Mouse (Mus musculus) kidney, postnatal 14 days (tissue): ENCODE data around the gene Tmem269.

Source experiments
- DNase-seq: peaks from one replicate; pipeline ENCODE4 v3.0.0; 2022; ENCODE audit warnings: mixed read lengths

The Tmem269 gene

DNA sequence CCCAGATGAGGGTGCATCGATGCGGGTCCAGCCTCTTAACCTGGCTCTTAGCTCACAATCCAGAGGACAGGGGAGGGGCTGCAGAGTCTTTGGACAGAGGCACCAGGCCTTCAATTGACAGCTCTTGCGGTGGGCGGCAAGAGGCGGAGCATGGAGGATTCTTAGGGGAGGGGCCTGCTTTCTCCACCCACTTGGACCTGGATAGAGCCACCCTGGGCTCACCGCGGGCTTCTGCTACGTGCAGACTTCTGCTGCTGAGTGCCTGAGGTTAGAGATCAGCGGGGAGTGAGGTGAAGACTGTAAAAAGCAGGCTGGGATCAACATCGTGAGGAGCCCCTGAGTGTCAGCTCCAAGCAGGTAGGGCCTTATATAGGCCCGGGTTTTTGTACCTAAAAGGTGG is at the start of gene Tmem269:
Gene Tmem269 (minus strand): TSS at position 49 of the 400 bp plus-strand sequence.
- no peak for DNase-seq

DNA sequence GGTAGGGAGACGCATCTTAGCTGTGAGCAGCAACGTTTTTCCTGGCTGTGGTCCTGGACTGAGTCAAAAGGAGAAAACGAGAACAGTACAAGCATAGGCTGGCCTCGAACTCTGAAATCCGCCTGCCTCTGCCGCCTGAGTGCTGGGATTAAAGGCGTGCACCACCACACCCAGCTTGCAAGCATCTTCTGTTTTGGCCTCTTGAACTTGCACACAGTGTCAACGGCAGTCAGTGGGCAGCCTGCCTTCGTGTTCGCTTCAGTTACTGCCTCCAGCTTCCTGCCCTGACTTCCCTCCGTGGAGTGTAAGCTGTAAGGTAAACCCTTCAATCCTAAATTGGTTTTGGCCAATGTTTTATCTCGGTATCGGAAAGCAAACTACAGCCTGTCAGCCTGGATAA is 48.6 kb upstream of the Tmem269 start:
- DNase-seq: no peak

DNA sequence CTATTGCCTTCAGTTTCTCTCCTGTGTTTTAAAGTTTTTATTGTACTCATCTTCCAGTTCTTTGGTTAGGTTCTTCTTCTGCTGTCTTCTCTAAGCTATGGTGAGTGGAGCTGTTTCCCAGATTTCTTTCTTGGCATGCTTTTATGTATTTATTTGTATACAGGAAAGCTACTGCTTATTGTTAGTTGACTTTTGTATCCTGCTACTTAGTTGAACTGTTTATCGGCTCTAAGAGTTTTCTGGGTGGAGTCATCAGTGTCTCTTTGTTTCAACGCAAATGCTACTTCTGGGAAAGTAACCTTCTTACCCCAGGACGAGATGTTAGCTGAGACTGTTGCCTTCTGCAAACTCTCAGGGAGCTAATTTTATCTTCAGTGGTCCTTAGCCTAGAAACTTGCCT is 45.4 kb upstream of the Tmem269 start:
- no peak for DNase-seq

DNA sequence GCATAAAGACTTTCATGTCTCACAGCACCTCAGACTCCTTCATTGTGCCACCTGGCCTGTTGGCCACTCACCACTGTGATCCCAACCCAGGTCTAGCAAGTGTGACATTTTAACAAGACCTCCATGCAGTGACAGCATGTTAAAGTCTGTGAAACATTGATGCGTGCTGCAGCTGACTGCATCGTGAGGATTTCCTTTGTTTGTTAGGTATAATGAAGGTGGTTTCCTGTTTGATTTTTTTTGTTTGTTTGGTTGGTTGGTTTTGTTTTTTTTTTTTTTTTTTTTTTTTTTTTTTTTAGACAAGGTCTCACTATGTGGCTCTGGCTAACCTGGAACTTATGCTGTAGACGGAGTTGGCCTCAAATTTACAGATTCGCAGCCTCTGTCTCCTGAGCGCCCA is 44.5 kb upstream of the Tmem269 start:
- DNase-seq: no peak

- DNase-seq: no peak
These were observed 43.2 kb upstream of the Tmem269 start for GRCm38 (mm10) chr4:119261087-119261713.

GRCm38 (mm10) chr4:119259344-119260254 is 41.6 kb upstream of the Tmem269 start:
- no peak for DNase-seq

GRCm38 (mm10) chr4:119257083-119257482 is 39.1 kb upstream of the Tmem269 start:
- no peak for DNase-seq

DNA sequence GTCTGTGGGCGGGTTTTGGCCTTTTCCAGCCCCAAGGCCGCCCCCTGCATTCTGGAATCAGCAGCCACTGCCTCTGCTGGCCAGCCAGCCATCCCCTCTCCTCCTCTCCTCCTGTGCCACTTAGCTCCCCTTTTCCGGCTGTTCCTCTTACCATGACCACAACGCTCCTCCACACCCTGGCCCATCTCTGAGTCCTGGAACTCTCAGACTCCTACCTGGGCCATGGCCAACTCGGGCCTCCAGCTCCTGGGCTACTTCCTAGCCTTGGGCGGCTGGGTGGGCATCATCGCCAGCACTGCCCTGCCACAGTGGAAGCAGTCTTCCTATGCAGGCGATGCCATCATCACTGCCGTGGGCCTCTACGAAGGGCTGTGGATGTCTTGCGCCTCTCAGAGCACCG is 37.3 kb upstream of the Tmem269 start, which contains the start of gene Cldn19:
Gene Cldn19 (plus strand): TSS at position 64 of the 400 bp plus-strand sequence.
- no peak for DNase-seq

GRCm38 (mm10) chr4:119254012-119254618 is 36.1 kb upstream of the Tmem269 start:
- DNase-seq: peak; percentile 81

GRCm38 (mm10) chr4:119252025-119252808 is 34.2 kb upstream of the Tmem269 start:
- DNase-seq: no peak

DNA sequence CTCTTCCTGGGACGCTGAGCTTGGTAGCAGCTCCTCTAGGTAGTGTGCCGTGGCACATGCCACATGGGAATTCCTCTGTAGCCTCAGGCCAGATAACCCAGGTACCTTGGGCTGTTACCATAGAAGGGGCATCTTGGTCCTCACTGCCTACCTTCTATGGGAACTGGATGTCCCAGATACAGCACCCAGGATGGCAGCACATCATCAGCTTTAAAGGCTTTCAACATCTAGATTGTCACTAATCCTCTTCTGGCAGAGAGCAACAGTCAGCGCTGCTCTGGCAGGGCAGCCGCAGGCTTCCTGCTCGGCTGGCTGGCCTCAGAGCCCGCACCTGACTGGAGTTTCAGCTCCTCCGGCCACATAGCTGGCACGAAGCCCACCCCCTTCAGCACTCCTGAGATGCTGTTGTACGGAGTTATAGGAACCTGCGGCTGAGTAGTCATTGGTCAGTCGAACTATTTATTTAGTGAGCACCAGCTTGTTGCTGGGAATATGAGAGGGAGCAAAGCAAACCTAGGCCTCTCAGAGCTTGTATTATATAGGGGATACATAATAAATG is 30.5 kb upstream of the Tmem269 start:
- peak; percentile 62 for DNase-seq

- peak; percentile 87 for DNase-seq
These were observed 29.6 kb upstream of the Tmem269 start for GRCm38 (mm10) chr4:119247462-119248235.

DNA sequence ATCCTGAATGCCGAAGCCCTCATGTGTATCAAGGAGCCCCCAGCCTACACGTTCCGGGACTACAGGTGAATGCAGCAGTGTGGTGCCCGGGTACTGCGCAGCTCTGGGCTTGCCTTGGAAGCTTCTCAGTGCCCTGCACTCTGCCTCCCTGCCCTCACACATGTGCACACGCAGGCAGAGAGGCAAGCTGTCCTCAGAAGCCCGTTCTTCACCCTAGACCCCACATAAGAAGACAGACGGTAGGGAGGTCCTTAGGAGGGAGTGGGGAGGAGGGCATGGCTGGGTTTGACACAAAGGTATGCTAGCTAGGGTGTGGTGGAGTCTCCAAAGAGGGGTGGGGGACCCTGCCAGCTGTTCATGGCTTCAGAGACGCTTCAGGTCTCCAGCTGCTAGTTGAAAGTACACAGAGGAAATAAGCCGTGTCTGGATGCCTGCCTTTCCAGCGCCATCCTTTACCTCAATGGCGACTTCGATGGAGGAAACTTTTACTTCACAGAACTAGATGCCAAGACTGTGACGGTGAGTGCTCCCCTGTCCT is 28.7 kb upstream of the Tmem269 start:
- DNase-seq: no peak

DNA sequence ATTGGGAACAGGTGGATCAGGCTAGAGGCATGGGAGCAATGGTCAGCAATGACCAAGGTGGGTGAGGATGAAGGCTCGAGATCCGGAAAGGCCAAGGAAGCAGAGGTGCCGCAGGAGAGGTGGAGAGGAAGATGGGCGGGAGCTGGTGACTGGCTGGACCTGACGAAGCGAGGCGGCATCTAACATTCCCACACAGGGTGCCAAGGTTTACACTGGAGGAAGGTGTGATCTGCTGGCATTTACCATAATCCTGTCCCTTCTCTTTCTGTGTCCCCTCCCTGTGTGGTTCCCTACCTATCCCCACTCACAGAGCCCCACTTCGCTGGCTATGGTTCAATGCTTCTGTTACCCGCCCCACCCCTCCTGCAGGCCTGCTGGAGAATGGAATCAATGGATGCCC is 27.9 kb upstream of the Tmem269 start:
- DNase-seq: no peak

GRCm38 (mm10) chr4:119245556-119245955 is 27.5 kb upstream of the Tmem269 start:
- no peak for DNase-seq

DNA sequence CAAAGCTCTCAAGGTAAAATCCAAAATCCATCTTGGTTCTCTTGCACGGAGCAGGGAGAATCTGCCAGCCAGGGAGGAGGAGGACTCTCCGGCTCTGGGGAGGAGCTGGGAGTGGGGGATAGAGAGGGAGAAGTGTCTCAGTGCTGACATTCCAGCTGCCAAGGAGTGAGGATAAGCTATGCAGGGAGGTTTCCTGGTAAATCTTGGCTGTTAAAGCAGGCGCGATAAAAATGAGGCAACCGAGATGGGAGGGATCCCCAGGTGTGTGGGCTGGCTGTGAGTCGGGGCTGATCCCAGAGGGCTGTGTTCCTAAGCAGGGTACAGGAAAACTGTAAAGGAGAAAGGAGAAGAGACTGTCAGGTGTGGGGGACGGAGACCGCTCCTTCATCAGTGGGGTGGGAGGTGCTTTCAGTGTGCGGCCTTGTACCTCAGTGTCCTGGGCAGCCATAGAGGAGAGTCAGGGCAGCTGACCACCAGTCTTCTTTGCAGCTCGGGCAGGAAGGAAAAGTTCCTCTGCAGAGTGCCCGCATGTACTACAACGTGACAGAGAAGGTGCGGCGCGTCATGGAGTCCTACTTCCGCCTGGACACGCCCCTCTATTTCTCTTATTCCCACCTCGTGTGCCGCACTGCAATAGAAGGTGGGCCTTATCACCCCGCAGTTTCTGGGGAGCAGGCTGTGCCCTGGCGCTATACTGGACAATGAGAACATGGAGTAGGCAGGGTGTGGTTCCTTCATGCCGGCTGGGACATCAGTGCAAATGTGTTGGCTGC is 26.6 kb upstream of the Tmem269 start:
- DNase-seq: no peak

DNA sequence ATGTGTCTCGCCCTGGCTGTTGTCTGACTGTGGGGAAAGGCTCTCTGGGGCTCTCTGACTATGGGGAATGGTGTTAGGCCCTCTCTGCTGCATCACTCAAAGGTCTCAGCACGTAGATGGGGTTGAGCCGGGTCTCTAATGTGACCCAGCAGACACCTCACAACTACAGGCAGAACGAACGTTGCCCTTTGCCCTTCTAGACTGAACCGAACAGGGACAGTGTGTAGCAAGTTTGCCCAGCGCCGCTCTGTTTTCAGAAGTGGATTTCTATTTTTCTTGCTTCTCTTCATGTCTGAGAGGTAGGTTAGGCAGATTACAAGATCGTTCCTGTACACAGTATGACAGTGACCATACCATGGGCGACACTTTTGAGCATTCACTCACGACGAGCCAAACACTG is 24.6 kb upstream of the Tmem269 start:
- no peak for DNase-seq

- DNase-seq: no peak
These were observed 23.6 kb upstream of the Tmem269 start for GRCm38 (mm10) chr4:119241664-119242063.

DNA sequence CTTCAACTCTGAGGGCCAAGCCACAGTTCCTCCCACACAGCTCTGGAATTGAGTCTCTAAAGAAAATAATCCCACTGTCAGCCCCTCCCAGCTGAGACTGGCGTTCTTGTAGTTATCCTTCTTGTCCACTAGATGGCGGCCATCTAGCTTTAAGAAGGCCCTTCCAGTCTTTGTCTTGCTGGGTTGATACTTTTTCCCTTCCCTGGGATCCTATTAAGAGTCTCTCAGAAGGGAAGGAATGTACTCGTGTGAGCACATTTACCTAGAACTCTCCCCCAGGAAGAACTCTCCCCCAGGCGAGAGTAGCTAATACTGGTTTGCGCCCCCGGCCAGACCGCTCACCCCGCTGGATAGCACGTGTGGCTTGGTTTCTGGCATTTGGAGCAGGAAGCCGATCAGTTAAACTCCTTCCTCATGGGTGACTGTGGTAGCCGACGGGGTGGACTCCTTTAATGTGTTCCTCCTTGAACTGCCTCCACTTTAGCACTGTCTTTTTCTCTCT is 21.2 kb upstream of the Tmem269 start:
- DNase-seq: no peak

DNA sequence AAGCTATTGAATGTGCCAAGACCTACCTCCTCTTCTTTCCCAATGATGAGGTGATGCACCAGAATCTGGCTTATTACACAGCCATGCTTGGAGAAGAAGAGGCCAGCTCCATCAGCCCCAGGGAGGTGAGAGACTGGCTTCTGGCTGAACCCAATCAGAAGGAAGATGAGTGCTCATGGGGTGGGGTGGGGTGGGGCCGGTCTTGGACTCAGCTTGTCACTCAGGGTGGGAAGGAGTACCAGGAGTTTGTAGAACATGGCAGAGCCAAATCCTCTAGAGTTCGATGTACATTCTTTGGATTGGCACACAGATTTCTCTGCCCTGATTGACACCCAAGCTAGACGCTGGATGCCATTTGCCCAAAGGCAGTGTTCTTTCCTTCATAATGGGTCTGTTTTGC is 20.6 kb upstream of the Tmem269 start:
- no peak for DNase-seq
